Mouse (Mus musculus) bone marrow macrophage, adult 2 months (primary cell): ENCODE data around the gene Swsap1.

ENCODE experiments used
- CTCF ChIP-seq: IDR thresholded peaks from 2 replicates; pipeline ENCODE4 v1.5.1; 2012; ENCODE audit warnings: low read depth, mild to moderate bottlenecking, low read length, moderate library complexity
- POLR2A ChIP-seq: IDR thresholded peaks from 2 replicates; pipeline ENCODE4 v1.6.1; 2012; ENCODE audit warnings: mild to moderate bottlenecking, low read depth, low read length, borderline replicate concordance

DNA sequence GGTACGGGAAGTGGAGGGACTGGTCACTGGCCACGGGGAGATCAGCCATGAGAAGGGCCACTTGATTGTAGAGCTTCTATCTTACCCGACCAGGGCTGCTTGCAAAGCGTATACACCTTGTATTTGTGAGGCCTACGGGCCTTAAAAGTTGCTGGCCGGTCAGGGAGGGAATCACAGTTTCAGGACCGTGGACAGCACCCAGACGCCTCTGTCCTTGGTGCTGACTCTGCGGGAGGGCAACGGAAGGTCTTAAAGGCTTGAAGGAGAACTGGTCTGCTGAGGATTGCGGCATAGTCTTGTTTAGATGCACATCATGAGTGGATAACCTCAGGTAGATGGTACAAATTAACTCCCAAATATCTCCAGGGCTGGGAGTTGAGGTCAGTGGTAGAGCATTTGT lies 5.2 kb upstream of the Swsap1 start:
- TF ChIP-seq POLR2A, result no peak
- TF ChIP-seq CTCF, result no peak
